Mouse (Mus musculus): ENCODE data around the gene Neurl2. TPM values are rescaled to one million over a fixed set of nuclear protein-coding genes. Genes with fewer than 3 reads are reported as not detected.

The Neurl2 gene
- total and polyA plus RNA-seq, 2 experiments = 1.6 to 5.6 TPM

GRCm38 (mm10) chr2:164874239-164874769 lies 41.0 kb upstream of the Neurl2 start:
- Histone ChIP-seq H3K36me3 (ENCODE audit: control insufficient read depth, insufficient read depth, low read length) (no peaks in the 10 kb centered on the region), H3K9ac (ENCODE audit: low read depth, low read length) (no peak overlapping the region), H3K4me3 (ENCODE audit: insufficient read depth, low read depth, low read length) (no peak overlapping the region), H3K27ac (replicated peaks; ENCODE audit: insufficient read depth, low read depth, low read length) (peak overlapping the region; percentile 31; the same call in 1 of the 2 replicates), H3K79me2 (ENCODE audit: control insufficient read depth, insufficient read depth, low read length) (no peaks in the 10 kb centered on the region; the same call in 1 of the 2 replicates), H3K27me3 (ENCODE audit: control insufficient read depth, insufficient read depth, low read length) (no peaks in the 10 kb centered on the region), H3K4me1 (ENCODE audit: control insufficient read depth, insufficient read depth, low read length) (peaks cover 3% of the 10 kb centered on the region)
- no peak for TF ChIP-seq POLR2A (IDR thresholded peaks at IDR 0.05; ENCODE audit: extremely low read depth, insufficient read depth, low read length)
- no peak for TF ChIP-seq CTCF (IDR thresholded peaks at IDR 0.05; ENCODE audit: low read depth, low read length)
- 67% methylated on average over 1 of the region's 1 CpGs for WGBS
- DNase-seq (ENCODE audit: extremely low read depth, low read depth, low spot score) = no peak

GRCm38 (mm10) chr2:164873621-164874020 lies 40.4 kb upstream of the Neurl2 start:
- Histone ChIP-seq H3K79me2 (ENCODE audit: control insufficient read depth, insufficient read depth, low read length) (no peaks in the 10 kb centered on the region), H3K36me3 (ENCODE audit: control insufficient read depth, insufficient read depth, low read length) (no peaks in the 10 kb centered on the region), H3K4me1 (ENCODE audit: control insufficient read depth, insufficient read depth, low read length) (peaks cover 3% of the 10 kb centered on the region), H3K27me3 (ENCODE audit: control insufficient read depth, insufficient read depth, low read length) (no peaks in the 10 kb centered on the region), H3K9ac (ENCODE audit: low read depth, low read length) (no peak overlapping the region), H3K4me3 (ENCODE audit: insufficient read depth, low read depth, low read length) (no peak overlapping the region), H3K27ac (replicated peaks; ENCODE audit: insufficient read depth, low read depth, low read length) (no peak overlapping the region)
- DNase-seq (ENCODE audit: extremely low read depth, low read depth, low spot score) = no peak
- WGBS = 57% methylated on average over 3 of the region's 3 CpGs
- TF ChIP-seq POLR2A (IDR thresholded peaks at IDR 0.05; ENCODE audit: extremely low read depth, insufficient read depth, low read length) (no peak), CTCF (IDR thresholded peaks at IDR 0.05; ENCODE audit: low read depth, low read length) (no peak)

GRCm38 (mm10) chr2:164871602-164872303 lies 38.5 kb upstream of the Neurl2 start:
- no peak overlapping the region for H3K9ac ChIP-seq (ENCODE audit: low read depth, low read length)
- DNase-seq (ENCODE audit: extremely low read depth, low read depth, low spot score) = no peak
- H3K36me3 ChIP-seq (ENCODE audit: control insufficient read depth, insufficient read depth, low read length) = no peaks in the 10 kb centered on the region
- WGBS = 68% methylated on average over 6 of the region's 6 CpGs
- H3K27ac ChIP-seq (replicated peaks; ENCODE audit: insufficient read depth, low read depth, low read length) = no peak overlapping the region
- H3K27me3 ChIP-seq (ENCODE audit: control insufficient read depth, insufficient read depth, low read length) = no peaks in the 10 kb centered on the region
- no peaks in the 10 kb centered on the region for H3K79me2 ChIP-seq (ENCODE audit: control insufficient read depth, insufficient read depth, low read length)
- no peak overlapping the region for H3K4me3 ChIP-seq (ENCODE audit: insufficient read depth, low read depth, low read length)
- H3K4me1 ChIP-seq (ENCODE audit: control insufficient read depth, insufficient read depth, low read length) = no peaks in the 10 kb centered on the region
- TF ChIP-seq POLR2A (IDR thresholded peaks at IDR 0.05; ENCODE audit: extremely low read depth, insufficient read depth, low read length) (no peak), CTCF (IDR thresholded peaks at IDR 0.05; ENCODE audit: low read depth, low read length) (no peak)

- H3K27me3 ChIP-seq (ENCODE audit: control insufficient read depth, insufficient read depth, low read length) = no peaks in the 10 kb centered on the region
- no peak overlapping the region for H3K4me3 ChIP-seq (ENCODE audit: insufficient read depth, low read depth, low read length)
- H3K36me3 ChIP-seq (ENCODE audit: control insufficient read depth, insufficient read depth, low read length) = no peaks in the 10 kb centered on the region
- no peak overlapping the region for H3K9ac ChIP-seq (ENCODE audit: low read depth, low read length)
- peaks cover 4% of the 10 kb centered on the region; the same call in 1 of the 2 replicates for H3K4me1 ChIP-seq (ENCODE audit: control insufficient read depth, insufficient read depth, low read length)
- TF ChIP-seq CTCF (IDR thresholded peaks at IDR 0.05; ENCODE audit: low read depth, low read length) (no peak), POLR2A (IDR thresholded peaks at IDR 0.05; ENCODE audit: extremely low read depth, insufficient read depth, low read length) (no peak)
- no peak overlapping the region for H3K27ac ChIP-seq (replicated peaks; ENCODE audit: insufficient read depth, low read depth, low read length)
- WGBS = 76% methylated on average over 7 of the region's 7 CpGs
- DNase-seq (ENCODE audit: extremely low read depth, low read depth, low spot score) = peak; percentile 51
- H3K79me2 ChIP-seq (ENCODE audit: control insufficient read depth, insufficient read depth, low read length) = no peaks in the 10 kb centered on the region
Observed at GRCm38 (mm10) chr2:164868491-164868890, 35.2 kb upstream of the Neurl2 start.

GRCm38 (mm10) chr2:164867566-164867965 lies 34.3 kb upstream of the Neurl2 start:
- Histone ChIP-seq H3K4me3 (ENCODE audit: insufficient read depth, low read depth, low read length) (no peak overlapping the region), H3K27me3 (ENCODE audit: control insufficient read depth, insufficient read depth, low read length) (no peaks in the 10 kb centered on the region), H3K9ac (ENCODE audit: low read depth, low read length) (no peak overlapping the region), H3K4me1 (ENCODE audit: control insufficient read depth, insufficient read depth, low read length) (peaks cover 4% of the 10 kb centered on the region; the same call in 1 of the 2 replicates), H3K27ac (replicated peaks; ENCODE audit: insufficient read depth, low read depth, low read length) (peak overlapping the region; percentile 33), H3K79me2 (ENCODE audit: control insufficient read depth, insufficient read depth, low read length) (no peaks in the 10 kb centered on the region), H3K36me3 (ENCODE audit: control insufficient read depth, insufficient read depth, low read length) (no peaks in the 10 kb centered on the region)
- no peak for DNase-seq (ENCODE audit: extremely low read depth, low read depth, low spot score)
- TF ChIP-seq CTCF (IDR thresholded peaks at IDR 0.05; ENCODE audit: low read depth, low read length) (peak; percentile 75), POLR2A (IDR thresholded peaks at IDR 0.05; ENCODE audit: extremely low read depth, insufficient read depth, low read length) (no peak)
- WGBS = 88% methylated on average over 7 of the region's 7 CpGs
